Mouse (Mus musculus) lung, embryonic 14.5 days (tissue): ENCODE data around the gene Phldb1. TPM values are rescaled to one million over a fixed set of nuclear protein-coding genes. Genes with fewer than 3 reads are reported as not detected.

Experiments
- ATAC-seq: fragments of 200-750 bp; cut with Nextera tagmentation; 2 replicates; pipeline ENCODE4 v1.8.0; 2017; ENCODE audit warnings: mild to moderate bottlenecking, moderate TSS enrichment, moderate library complexity; ENCODE audit not compliant: insufficient read depth
- DNase-seq: peaks from one replicate; pipeline ENCODE4 v3.0.0-alpha.2; 2015
- H3K27ac ChIP-seq: fragments of 300-500 bp; sonication (generic); 2 replicates; pipeline ENCODE4 v1.5.1; 2014; ENCODE audit warnings: low read depth, mild to moderate bottlenecking, moderate library complexity
- H3K27me3 ChIP-seq: fragments of 300-500 bp; sonication (generic); 2 replicates; pipeline ENCODE4 v1.6.1; 2014; ENCODE audit warnings: low read length, control low read depth; ENCODE audit not compliant: insufficient read depth
- H3K36me3 ChIP-seq: fragments of 300-500 bp; sonication (generic); 2 replicates; pipeline ENCODE4 v1.6.1; 2014; ENCODE audit warnings: control low read depth; ENCODE audit not compliant: insufficient read depth
- H3K4me1 ChIP-seq: fragments of 300-500 bp; sonication (generic); 2 replicates; pipeline ENCODE4 v1.6.1; 2014; ENCODE audit warnings: antibody characterized with exemption, control low read depth; ENCODE audit not compliant: insufficient read depth
- H3K4me2 ChIP-seq: fragments of 300-500 bp; sonication (generic); 2 replicates; pipeline ENCODE4 v1.6.1; 2014; ENCODE audit warnings: mild to moderate bottlenecking
- H3K4me3 ChIP-seq: fragments of 300-500 bp; sonication (generic); 2 replicates; pipeline ENCODE4 v1.5.1; 2014; ENCODE audit warnings: low read depth, low read length
- H3K9ac ChIP-seq: fragments of 300-500 bp; sonication (generic); 2 replicates; pipeline ENCODE4 v1.6.1; 2014
- H3K9me3 ChIP-seq: fragments of 300-500 bp; sonication (generic); 2 replicates; pipeline ENCODE4 v1.6.1; 2016; ENCODE audit warnings: low read depth, low read length, control low read depth
- CTCF ChIP-seq: IDR thresholded peaks from 2 replicates; pipeline ENCODE4 v1.5.1; 2016; ENCODE audit warnings: antibody characterized with exemption, low read depth
- WGBS: fragments of 180-500 bp; shearing (Covaris S2); extraction: QIAGEN DNeasy Blood & Tissue Kit; methylation state at CpG from one replicate; pipeline ENCODE4 v1.1.7; 2014; 5-methylcytosine and 5-hydroxymethylcytosine counted together
- polyA plus RNA-seq: library from polyadenylated mRNA; unstranded; fragments of >200 nt; fragmentation: Nextera tagmentation; extraction: Ambion mirVana; gene quantifications from 2 replicates; pipeline ENCODE4 v1.2.1, GENCODE M21; 2014

The Phldb1 gene
- polyA plus RNA-seq, 1 experiment from 2014 or later: 35.0 TPM

DNA sequence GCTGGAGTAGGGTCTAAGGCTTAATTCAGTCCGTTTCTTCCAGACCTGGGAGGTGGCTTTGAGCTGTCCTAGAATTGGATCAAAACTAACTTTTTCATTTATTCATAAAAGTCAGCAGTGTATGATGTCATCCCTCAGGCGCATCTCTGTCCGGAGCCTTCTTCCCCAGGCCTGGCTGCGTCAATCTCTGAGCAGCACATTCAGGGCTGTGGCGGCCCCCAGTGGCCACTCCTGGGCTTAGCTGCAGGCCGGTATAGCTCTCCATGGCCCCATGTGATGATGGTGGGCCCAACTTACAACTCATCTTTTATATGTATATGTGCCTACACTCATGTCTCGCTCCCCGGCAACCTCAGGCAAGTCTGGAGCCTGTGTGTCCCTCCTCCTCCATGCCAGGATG is 83.0 kb downstream of the Phldb1 start:
- no peaks in the 10 kb centered on the region for H3K27me3 ChIP-seq
- no peak overlapping the region for H3K27ac ChIP-seq
- no peak overlapping the region for H3K4me2 ChIP-seq
- ATAC-seq (peak; percentile 73; the same call in 1 of the 2 replicates), DNase-seq (peak; percentile 83)
- WGBS: 9% methylated on average over 8 of the region's 8 CpGs
- H3K36me3 ChIP-seq: no peaks in the 10 kb centered on the region
- TF ChIP-seq CTCF: peak; percentile 90
- H3K4me3 ChIP-seq: no peak overlapping the region
- no peaks in the 10 kb centered on the region for H3K9me3 ChIP-seq
- no peak overlapping the region for H3K9ac ChIP-seq
- H3K4me1 ChIP-seq: no peaks in the 10 kb centered on the region

DNA sequence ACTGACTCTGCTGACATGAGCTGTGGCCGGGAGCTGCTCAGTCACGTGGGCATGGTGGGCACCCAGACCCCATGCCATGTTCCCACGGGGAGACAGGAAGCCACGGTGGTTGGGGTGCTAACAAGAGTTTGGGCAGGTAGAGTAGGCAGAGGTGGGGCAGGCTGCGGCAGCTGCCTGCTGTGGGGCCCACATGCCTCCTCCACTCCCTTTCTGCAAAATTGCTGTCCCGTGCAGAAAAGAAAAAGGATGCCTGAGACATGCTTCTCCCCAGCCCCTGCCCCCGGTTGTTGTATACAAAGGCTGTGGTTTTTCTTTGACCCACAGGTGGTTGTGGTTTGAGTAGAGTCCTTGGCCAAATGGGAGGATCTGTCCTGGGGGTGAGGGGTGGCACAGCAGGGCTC is 86.1 kb downstream of the Phldb1 start:
- no peaks in the 10 kb centered on the region for H3K4me1 ChIP-seq
- DNase-seq (no peak), ATAC-seq (no peak)
- no peak overlapping the region for H3K9ac ChIP-seq
- no peaks in the 10 kb centered on the region for H3K9me3 ChIP-seq
- H3K4me3 ChIP-seq: no peak overlapping the region
- H3K27ac ChIP-seq: no peak overlapping the region
- WGBS: 63% methylated on average over 7 of the region's 7 CpGs
- H3K27me3 ChIP-seq: no peaks in the 10 kb centered on the region
- no peak for TF ChIP-seq CTCF
- H3K36me3 ChIP-seq: no peaks in the 10 kb centered on the region
- H3K4me2 ChIP-seq: no peak overlapping the region

DNA sequence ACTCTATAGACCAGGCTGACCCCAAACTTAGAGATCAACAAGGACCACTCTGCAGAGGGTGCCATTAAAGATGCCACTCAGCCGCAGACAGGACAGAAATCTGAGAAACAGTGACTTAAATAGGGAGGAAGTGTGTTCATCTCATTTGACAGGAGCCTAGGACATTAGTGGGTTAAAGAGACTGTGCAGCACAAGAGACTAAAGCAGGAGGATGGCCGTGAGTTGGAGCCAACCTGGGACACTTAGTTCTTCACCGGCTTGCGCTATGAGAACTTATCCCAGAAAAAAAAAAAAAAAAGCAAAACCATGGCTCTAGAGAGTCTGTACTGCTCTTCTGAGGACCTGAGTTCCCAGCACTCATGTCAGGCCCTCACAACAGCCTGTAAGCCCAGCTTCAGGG is 87.3 kb downstream of the Phldb1 start:
- Histone ChIP-seq H3K9me3 (no peaks in the 10 kb centered on the region), H3K36me3 (no peaks in the 10 kb centered on the region), H3K27me3 (no peaks in the 10 kb centered on the region), H3K4me3 (no peak overlapping the region), H3K27ac (no peak overlapping the region), H3K4me1 (no peaks in the 10 kb centered on the region), H3K9ac (no peak overlapping the region), H3K4me2 (no peak overlapping the region)
- WGBS: 81% methylated on average over 4 of the region's 4 CpGs
- ATAC-seq (no peak), DNase-seq (no peak)
- TF ChIP-seq CTCF: no peak

DNA sequence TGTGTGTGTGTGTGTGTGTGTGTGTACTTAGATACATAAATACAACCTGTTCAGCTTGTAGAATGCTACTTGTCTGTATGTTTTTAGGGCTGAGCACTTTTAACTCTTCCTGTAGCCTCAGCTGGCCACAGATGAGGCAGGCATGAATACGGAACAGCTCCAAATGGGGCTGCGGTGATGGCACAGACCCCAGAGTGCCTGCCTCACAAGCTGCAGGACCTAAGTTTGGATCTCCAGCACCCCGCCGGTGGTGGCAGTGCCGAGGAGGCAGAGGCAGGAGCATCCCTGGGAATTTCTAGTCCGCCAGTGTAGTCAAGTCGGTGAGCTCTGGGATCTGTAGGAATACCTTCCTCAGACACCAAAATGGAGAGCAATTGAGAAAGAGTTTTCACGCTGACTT is 88.0 kb downstream of the Phldb1 start:
- TF ChIP-seq CTCF: no peak
- Histone ChIP-seq H3K4me2 (no peak overlapping the region), H3K9me3 (no peaks in the 10 kb centered on the region), H3K9ac (no peak overlapping the region), H3K36me3 (no peaks in the 10 kb centered on the region), H3K27ac (no peak overlapping the region), H3K27me3 (no peaks in the 10 kb centered on the region), H3K4me3 (no peak overlapping the region), H3K4me1 (no peaks in the 10 kb centered on the region)
- DNase-seq (no peak), ATAC-seq (no peak)
- 85% methylated on average over 8 of the region's 8 CpGs for WGBS

DNA sequence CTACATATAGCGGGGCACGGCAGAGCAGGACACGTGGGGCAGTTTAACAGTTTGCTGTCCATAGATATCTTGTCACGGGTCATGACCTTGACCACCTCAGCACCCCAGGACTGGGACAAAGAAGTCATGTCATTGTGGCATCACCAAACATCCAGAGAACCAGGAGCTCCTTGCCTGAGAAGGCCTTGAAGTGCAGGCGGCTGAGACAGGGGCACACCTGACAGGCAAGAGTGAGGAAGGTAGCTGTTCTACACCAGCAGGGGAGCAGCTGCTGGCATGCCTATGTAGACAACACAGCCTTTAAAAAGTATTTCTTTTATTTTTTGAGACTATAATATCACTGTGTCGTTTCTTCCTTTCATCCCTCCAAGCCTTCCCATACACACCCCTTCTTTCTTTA is 88.6 kb downstream of the Phldb1 start:
- no peak overlapping the region for H3K4me2 ChIP-seq
- no peaks in the 10 kb centered on the region for H3K27me3 ChIP-seq
- H3K9me3 ChIP-seq: no peaks in the 10 kb centered on the region
- H3K9ac ChIP-seq: no peak overlapping the region
- no peak overlapping the region for H3K4me3 ChIP-seq
- no peak for DNase-seq
- no peaks in the 10 kb centered on the region for H3K4me1 ChIP-seq
- 79% methylated on average over 6 of the region's 6 CpGs for WGBS
- no peak overlapping the region for H3K27ac ChIP-seq
- H3K36me3 ChIP-seq: no peaks in the 10 kb centered on the region
- no peak for ATAC-seq
- TF ChIP-seq CTCF: no peak

DNA sequence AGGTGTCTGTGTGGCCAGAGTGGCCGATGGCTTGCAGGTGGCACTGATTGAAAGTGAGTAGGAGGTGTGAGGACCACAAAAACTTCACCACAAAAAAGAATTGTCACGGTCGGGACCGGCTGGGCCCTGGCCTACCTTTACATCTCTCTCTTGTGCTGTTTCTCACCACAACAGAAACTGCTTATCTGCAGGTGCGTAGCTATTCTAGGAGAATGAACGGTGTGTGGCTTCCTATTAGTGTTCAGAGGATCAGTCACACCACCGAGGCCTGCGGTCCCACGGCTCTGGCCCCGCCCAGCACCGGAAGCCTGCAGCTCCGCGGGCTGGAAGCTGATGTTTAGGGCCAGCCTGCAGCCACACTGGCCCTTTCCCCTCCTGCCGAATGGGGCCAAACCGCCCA is 89.1 kb downstream of the Phldb1 start:
- 55% methylated on average over 15 of the region's 15 CpGs for WGBS
- ATAC-seq (peak; percentile 36; the same call in 1 of the 2 replicates), DNase-seq (peak; percentile 23)
- Histone ChIP-seq H3K9ac (no peak overlapping the region), H3K4me2 (no peak overlapping the region), H3K27me3 (no peaks in the 10 kb centered on the region), H3K27ac (no peak overlapping the region), H3K36me3 (no peaks in the 10 kb centered on the region), H3K9me3 (no peaks in the 10 kb centered on the region), H3K4me3 (no peak overlapping the region), H3K4me1 (no peaks in the 10 kb centered on the region)
- no peak for TF ChIP-seq CTCF

DNA sequence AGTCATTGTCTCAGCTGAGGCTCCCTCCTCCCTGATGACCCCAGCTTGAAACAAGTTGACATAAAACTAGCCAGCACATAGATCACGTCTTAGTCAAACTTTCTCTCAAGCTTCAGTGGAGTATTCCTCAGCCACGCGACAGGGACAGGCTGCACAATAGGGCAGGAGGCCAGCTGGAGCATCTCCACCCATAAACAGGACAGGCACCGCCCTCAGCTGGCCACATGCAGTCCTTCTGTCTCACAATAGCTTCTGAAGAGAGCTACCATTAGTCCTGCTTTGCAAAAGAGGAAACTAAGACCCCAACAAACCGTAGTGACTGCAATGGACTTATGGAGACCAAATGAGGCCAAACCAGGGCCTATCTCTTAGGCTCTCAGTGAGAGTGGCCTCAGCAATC is 89.5 kb downstream of the Phldb1 start:
- Histone ChIP-seq H3K27me3 (no peaks in the 10 kb centered on the region), H3K27ac (no peak overlapping the region), H3K36me3 (peaks cover 3% of the 10 kb centered on the region; the same call in 1 of the 2 replicates), H3K4me3 (no peak overlapping the region), H3K9ac (no peak overlapping the region), H3K4me2 (no peak overlapping the region), H3K9me3 (no peaks in the 10 kb centered on the region), H3K4me1 (no peaks in the 10 kb centered on the region)
- TF ChIP-seq CTCF: peak; percentile 4; the same call in 1 of the 2 replicates
- DNase-seq (peak; percentile 60), ATAC-seq (no peak; the same call in 1 of the 2 replicates)
- 45% methylated on average over 5 of the region's 5 CpGs for WGBS

DNA sequence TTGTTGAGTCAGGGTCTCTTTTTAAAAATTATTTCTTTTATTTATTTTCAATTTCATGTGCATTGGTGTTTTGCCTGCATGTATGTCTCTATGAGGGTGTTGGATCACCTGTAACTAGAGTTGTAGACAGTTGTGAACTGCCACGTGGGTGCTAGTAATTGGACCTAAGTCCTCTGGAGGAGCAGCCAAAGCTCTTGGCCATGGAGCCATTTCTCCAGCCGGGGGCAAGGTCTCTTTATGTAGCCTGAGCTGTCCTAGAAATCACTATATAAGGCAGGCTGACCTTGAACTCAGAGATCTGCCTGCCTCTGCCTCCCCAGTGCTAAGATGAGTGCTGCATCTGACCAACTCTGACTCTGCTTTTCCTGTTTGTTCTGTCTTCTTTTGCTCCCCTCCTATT is 90.8 kb downstream of the Phldb1 start:
- H3K36me3 ChIP-seq: peaks cover 10% of the 10 kb centered on the region; the same call in 1 of the 2 replicates
- no peak for DNase-seq
- no peak overlapping the region for H3K9ac ChIP-seq

More for the DNA sequence above, 90.8 kb downstream of the Phldb1 start:
- no peak for ATAC-seq
- TF ChIP-seq CTCF: no peak
- Histone ChIP-seq H3K27me3 (no peaks in the 10 kb centered on the region), H3K4me2 (no peak overlapping the region), H3K9me3 (no peaks in the 10 kb centered on the region), H3K27ac (no peak overlapping the region), H3K4me3 (no peak overlapping the region), H3K4me1 (no peaks in the 10 kb centered on the region)
- WGBS: 84% methylated on average over 2 of the region's 2 CpGs
